Comparison of ENCODE assay signal across 8 mouse cellular contexts in the genomic region with DNA sequence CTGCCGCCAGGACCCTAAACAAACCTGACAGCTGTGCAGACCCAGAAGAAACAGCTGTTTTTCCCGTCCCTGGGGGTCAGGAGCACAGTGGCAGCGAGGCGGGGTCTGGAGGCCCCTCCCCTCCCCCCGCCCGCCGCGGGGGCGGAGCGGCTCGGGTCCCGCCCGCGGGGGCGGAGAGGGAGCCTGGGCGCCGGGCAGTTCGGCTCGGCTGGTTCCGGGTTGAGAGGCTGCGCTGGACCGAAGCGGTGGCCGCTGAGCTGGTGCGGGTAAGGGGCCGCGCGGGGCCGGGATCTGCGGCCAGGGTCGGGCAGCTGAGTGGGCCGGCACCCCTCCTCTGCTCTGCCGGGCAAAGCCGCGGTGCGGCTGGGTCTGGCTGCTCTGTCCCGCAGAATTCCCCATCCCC. TPM values are rescaled to one million over a fixed set of nuclear protein-coding genes. Genes with fewer than 3 reads are reported as not detected.
DNase-seq lines count a peak whose midpoint lies in the region; ATAC-seq and TF ChIP-seq lines count a peak whose summit lies in the region.

A gene (plus strand): TSS at position 202 of the 403 bp plus-strand sequence.

- H3K9me3 ChIP-seq in forebrain, embryonic 10.5 days = peaks cover 9% of the 10 kb centered on the region
- peaks cover 4% of the 10 kb centered on the region for H3K9me3 ChIP-seq in heart, embryonic 14.5 days (ENCODE audit: control insufficient read depth, low read length)
- no peaks in the 10 kb centered on the region for H3K9me3 ChIP-seq in liver, embryonic 16.5 days (replicated peaks; ENCODE audit: control insufficient read depth, low read length)
- peaks cover 5% of the 10 kb centered on the region for H3K9me3 ChIP-seq in neural tube, embryonic 12.5 days

- peak within 1 kb of the TSS; percentile 63 for H3K9ac ChIP-seq in heart, embryonic 14.5 days (ENCODE audit: low read length)
- peak within 1 kb of the TSS; percentile 37; the same call in 1 of the 2 replicates for H3K9ac ChIP-seq in liver, embryonic 16.5 days (ENCODE audit: low read depth, low read length)
- peak within 1 kb of the TSS; percentile 83 for H3K9ac ChIP-seq in neural tube, embryonic 12.5 days

- DNase-seq in CD4-positive helper T cell, adult 2 months (ENCODE audit: low read depth, low spot score) = peak; percentile 78
- DNase-seq in forebrain, embryonic 10.5 days (ENCODE audit: extremely low spot score, low spot score) = peak; percentile 68
- DNase-seq in kidney, postnatal 10 days = peak; percentile 93

- WGBS in forebrain, embryonic 10.5 days = under 1% methylated on average over 37 of the region's 37 CpGs
- WGBS in heart, embryonic 14.5 days = under 1% methylated on average over 32 of the region's 37 CpGs
- 0% methylated on average over 16 of the region's 37 CpGs for WGBS in liver, embryonic 16.5 days (ENCODE audit: insufficient replicate concordance)
- WGBS in neural tube, embryonic 12.5 days = under 1% methylated on average over 36 of the region's 37 CpGs

- ATAC-seq in heart, embryonic 14.5 days (ENCODE audit: insufficient number of reproducible peaks, insufficient read depth, low FRiP score, low read depth) = peak; percentile 73
- ATAC-seq in liver, embryonic 16.5 days (ENCODE audit: low read depth) = peak; percentile 72
- ATAC-seq in neural tube, embryonic 12.5 days (ENCODE audit: low FRiP score, low read depth) = peak; percentile 65

- H3K4me2 ChIP-seq in heart, embryonic 14.5 days (ENCODE audit: low read length) = peak within 1 kb of the TSS; percentile 88
- H3K4me2 ChIP-seq in liver, embryonic 16.5 days (ENCODE audit: low read depth, low read length) = peak within 1 kb of the TSS; percentile 86
- H3K4me2 ChIP-seq in neural tube, embryonic 12.5 days (replicated peaks) = peak within 1 kb of the TSS; percentile 99

- H3K4me1 ChIP-seq in bone marrow macrophage, adult 2 months (ENCODE audit: control insufficient read depth, insufficient read depth, low read length) = no peaks in the 10 kb centered on the region; the same call in 1 of the 2 replicates
- H3K4me1 ChIP-seq in forebrain, embryonic 10.5 days = peaks cover 65% of the 10 kb centered on the region
- H3K4me1 ChIP-seq in heart, embryonic 14.5 days (ENCODE audit: control insufficient read depth in 2 of 2, insufficient read depth in 2 of 2, low read length in 2 of 2) = peaks cover 5 to 7% of the 10 kb centered on the region in 2 experiments; a peak in 3 of 4 replicates
- H3K4me1 ChIP-seq in liver, embryonic 16.5 days (ENCODE audit: control insufficient read depth, low read depth, low read length) = peaks cover 8% of the 10 kb centered on the region
- H3K4me1 ChIP-seq in neural tube, embryonic 12.5 days = peaks cover 49% of the 10 kb centered on the region
- H3K4me1 ChIP-seq in testis, adult 2 months (ENCODE audit: control insufficient read depth, insufficient read depth, low read length) = peaks cover 17% of the 10 kb centered on the region

- no peak for TF ChIP-seq POLR2A in bone marrow macrophage, adult 2 months (IDR thresholded peaks at IDR 0.05; ENCODE audit: borderline replicate concordance, low read depth, low read length)
- TF ChIP-seq POLR2A in testis, adult 2 months (IDR thresholded peaks at IDR 0.05; ENCODE audit: control insufficient read depth, low read depth, low read length) = peak; percentile 37; the same call in 1 of the 2 replicates

- TF ChIP-seq CTCF in bone marrow macrophage, adult 2 months (IDR thresholded peaks at IDR 0.05; ENCODE audit: low read depth, low read length) = no peak
- no peak for TF ChIP-seq CTCF in testis, adult 2 months (IDR thresholded peaks at IDR 0.05; ENCODE audit: control insufficient read depth, insufficient read depth, insufficient replicate concordance, low read depth, low read length)

- peak within 1 kb of the TSS; percentile 75 for H3K4me3 ChIP-seq in bone marrow macrophage, adult 2 months (ENCODE audit: insufficient read depth, low read length)
- H3K4me3 ChIP-seq in forebrain, embryonic 10.5 days = peak within 1 kb of the TSS; percentile 87
- H3K4me3 ChIP-seq in heart, embryonic 14.5 days (ENCODE audit: control insufficient read depth in 1 of 2, insufficient read depth in 1 of 2, low read depth in 1 of 2, low read length in 2 of 2) = peak within 1 kb of the TSS; percentile 60 to 83
- peak within 1 kb of the TSS; percentile 64 for H3K4me3 ChIP-seq in liver, embryonic 16.5 days (ENCODE audit: low read depth, low read length)
- H3K4me3 ChIP-seq in neural tube, embryonic 12.5 days = peak within 1 kb of the TSS; percentile 82
- H3K4me3 ChIP-seq in testis, adult 2 months (ENCODE audit: control insufficient read depth, low read depth, low read length) = peak within 1 kb of the TSS; percentile 90

- H3K27ac ChIP-seq in bone marrow macrophage, adult 2 months (ENCODE audit: insufficient read depth, low read depth, low read length) = no peak within 1 kb of the TSS
- H3K27ac ChIP-seq in forebrain, embryonic 10.5 days = peak within 1 kb of the TSS; percentile 83
- peak within 1 kb of the TSS in 1 of 2 experiments; percentile 39; a peak in 1 of 4 replicates for H3K27ac ChIP-seq in heart, embryonic 14.5 days (replicated peaks in 1 of 2; ENCODE audit: control insufficient read depth in 1 of 2, insufficient read depth in 1 of 2, low read depth in 2 of 2, low read length in 2 of 2)
- H3K27ac ChIP-seq in liver, embryonic 16.5 days (ENCODE audit: low read length) = no peak within 1 kb of the TSS
- peak within 1 kb of the TSS; percentile 66; the same call in 1 of the 2 replicates for H3K27ac ChIP-seq in neural tube, embryonic 12.5 days
- H3K27ac ChIP-seq in testis, adult 2 months (ENCODE audit: control insufficient read depth, insufficient read depth, low read depth, low read length) = no peak within 1 kb of the TSS

- H3K27me3 ChIP-seq in forebrain, embryonic 10.5 days (ENCODE audit: poor library complexity, severe bottlenecking) = peaks cover 50% of the 10 kb centered on the region
- peaks cover 2% of the 10 kb centered on the region for H3K27me3 ChIP-seq in heart, embryonic 14.5 days (ENCODE audit: control insufficient read depth, insufficient read depth, low read length)
- peaks cover 53% of the 10 kb centered on the region for H3K27me3 ChIP-seq in liver, embryonic 16.5 days (ENCODE audit: control insufficient read depth, insufficient read depth, low read depth, low read length)
- H3K27me3 ChIP-seq in neural tube, embryonic 12.5 days (replicated peaks) = 0 out of 2 replicates have a peak, but pooled peaks cover 4% of the 10 kb centered on the region
- H3K27me3 ChIP-seq in testis, adult 2 months (ENCODE audit: control insufficient read depth, insufficient read depth, low read length) = no peaks in the 10 kb centered on the region; the same call in 1 of the 2 replicates

- H3K36me3 ChIP-seq in forebrain, embryonic 10.5 days (replicated peaks) = peaks cover 6% of the 10 kb centered on the region
- no peaks in the 10 kb centered on the region; the same call in 1 of the 2 replicates for H3K36me3 ChIP-seq in heart, embryonic 14.5 days (ENCODE audit: control insufficient read depth, insufficient read depth, low read length)
- no peaks in the 10 kb centered on the region for H3K36me3 ChIP-seq in liver, embryonic 16.5 days (ENCODE audit: control insufficient read depth, insufficient read depth)
- no peaks in the 10 kb centered on the region; the same call in 1 of the 2 replicates for H3K36me3 ChIP-seq in neural tube, embryonic 12.5 days
- H3K36me3 ChIP-seq in testis, adult 2 months (ENCODE audit: control insufficient read depth, insufficient read depth, low read length) = no peaks in the 10 kb centered on the region

RNA-seq across cellular contexts. Expression of the gene that starts here (rescaled TPM):
- 4.2 and 4.9 TPM in 2 replicates for polyA plus RNA-seq in bone marrow macrophage, adult 2 months (2012; ENCODE audit: insufficient read depth, insufficient read length, missing spikeins)
- 6.8 and 7.4 TPM in 2 replicates for polyA plus RNA-seq in forebrain, embryonic 10.5 days (2016; fragmentation: Nextera tagmentation; extraction: Ambion mirVana)
- polyA plus RNA-seq in heart, embryonic 14.5 days (2014; fragmentation: Nextera tagmentation; extraction: Ambion mirVana) = 3.5 and 3.6 TPM in 2 replicates
- polyA plus RNA-seq in liver, embryonic 16.5 days (2015; fragmentation: Nextera tagmentation; extraction: Ambion mirVana) = 0.11 and 0.15 TPM in 2 replicates
- 25.2 and 30.6 TPM in 2 replicates for polyA plus RNA-seq in neural tube, embryonic 12.5 days (2016; fragmentation: Nextera tagmentation; extraction: Ambion mirVana)
- 5.8 and 6.6 TPM in 2 replicates for polyA plus RNA-seq in testis, adult 2 months (2012; rRNA removed)

Comparison
In these comparisons a context has a peak if more than half of its experiments do, and no peak if none do; other contexts are left out.
1. Peak in ATAC-seq, H3K4me3 ChIP-seq, H3K9ac ChIP-seq and H3K4me2 ChIP-seq in liver, embryonic 16.5 days; RNA of the gene not detected or under 1 TPM.
2. H3K27ac ChIP-seq: peak in forebrain, embryonic 10.5 days (single experiment) and neural tube, embryonic 12.5 days (single experiment); none in bone marrow macrophage, adult 2 months (single experiment), liver, embryonic 16.5 days (single experiment) and testis, adult 2 months (single experiment).
3. Peak in every context shown above with its lines, with median percentiles within 50 percentile points of each other: DNase-seq, H3K4me3 ChIP-seq, ATAC-seq, H3K4me2 ChIP-seq and H3K9ac ChIP-seq.